Mouse (Mus musculus) megakaryocyte, embryonic 14.5 days (primary cell): ENCODE measurements at regions not wholly inside any gene's neighbourhood (a gene's known extent, or its start where the extent isn't known, plus 50 kb on each side); places are given as distances from the start of the nearest gene placed in this dataset.

Experiments used
- FLI1 ChIP-seq: IDR thresholded peaks from 2 replicates; pipeline ENCODE4 v1.6.1; 2012; ENCODE audit warnings: low read length, inconsistent platforms, mixed read lengths
- GATA1 ChIP-seq: IDR thresholded peaks from 3 replicates; pipeline ENCODE4 v1.6.1; 2012; ENCODE audit warnings: mixed read lengths, low read length, inconsistent platforms, borderline replicate concordance

DNA sequence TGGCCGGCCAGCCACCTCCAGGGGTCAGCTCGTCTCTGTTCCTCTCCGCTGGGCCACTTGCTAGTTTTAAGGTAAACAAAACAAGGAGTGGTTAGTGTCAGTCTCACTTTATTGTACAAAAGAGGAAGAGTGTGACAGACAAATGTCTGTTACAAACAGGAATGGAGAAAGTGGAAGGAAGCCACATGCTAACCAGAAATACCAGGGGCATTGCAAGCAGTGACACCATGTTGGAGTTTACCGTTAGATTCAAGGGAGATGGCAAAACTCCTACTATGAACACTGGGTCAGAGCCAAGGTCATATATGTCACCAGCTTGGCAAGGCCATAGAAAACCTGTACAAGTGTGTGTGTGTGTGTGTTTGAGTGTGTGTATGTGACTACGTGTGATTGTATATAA is 131.5 kb downstream of the 2410131K14Rik start:
- TF ChIP-seq GATA1, result no peak
- TF ChIP-seq FLI1, result no peak
